Mouse (Mus musculus) ES-Bruce4 (cell line): Measurements from ENCODE around the gene Gal3st4.

Experiments
- CTCF ChIP-seq: IDR thresholded peaks from one replicate; pipeline ENCODE4 v1.8.1; 2011; ENCODE audit warnings: low read depth, low read length
- EP300 ChIP-seq: IDR thresholded peaks from 2 replicates; pipeline ENCODE4 v1.6.1; 2011; ENCODE audit warnings: low read depth, low read length; ENCODE audit not compliant: insufficient read depth
- POLR2A ChIP-seq: IDR thresholded peaks from one replicate; pipeline ENCODE4 v1.8.1; 2011; ENCODE audit warnings: low read length; ENCODE audit not compliant: insufficient read depth

DNA sequence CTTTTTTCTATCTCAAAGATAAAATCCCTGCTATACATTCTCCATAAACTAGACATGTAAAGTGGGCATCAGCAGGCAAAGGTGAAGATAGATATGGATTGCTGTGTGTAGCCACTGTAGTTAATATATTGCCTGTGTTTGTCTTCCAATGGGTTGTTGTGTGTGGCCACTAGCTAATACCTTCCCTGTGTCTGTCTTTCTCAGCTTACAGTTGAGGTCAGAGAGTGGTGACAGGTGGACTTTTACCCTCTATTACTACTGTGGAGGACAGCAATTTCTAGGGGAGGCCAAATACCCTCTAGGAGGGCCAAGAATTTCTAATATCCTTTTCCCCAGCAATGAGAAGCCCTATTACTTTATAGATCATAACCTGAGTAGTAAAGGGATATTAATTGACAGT lies 38.4 kb downstream of the Gal3st4 start:
- TF ChIP-seq CTCF: no peak
- no peak for TF ChIP-seq POLR2A
- no peak for TF ChIP-seq EP300
